Mouse (Mus musculus) heart, embryonic 10.5 days (tissue): ENCODE data around the gene Xirp1. TPM values are rescaled to one million over a fixed set of nuclear protein-coding genes. Genes with fewer than 3 reads are reported as not detected.
A peak's percentile ranks its signal among the peaks of the same experiment; 100 is the strongest.

Experiments
- DNase-seq: peaks from one replicate; pipeline ENCODE4 v3.0.0-alpha.2; 2017; ENCODE audit warnings: low spot score
- H3K27ac ChIP-seq: fragments of 300-500 bp; sonication (generic); 2 replicates; pipeline ENCODE4 v1.5.1; 2016; ENCODE audit warnings: mild to moderate bottlenecking
- H3K27me3 ChIP-seq: fragments of 300-500 bp; sonication (generic); 2 replicates; pipeline ENCODE4 v1.6.1; 2016; ENCODE audit warnings: mild to moderate bottlenecking; ENCODE audit not compliant: poor library complexity, insufficient read depth, severe bottlenecking
- H3K36me3 ChIP-seq: fragments of 300-500 bp; sonication (generic); 2 replicates; pipeline ENCODE4 v1.6.1; 2016; ENCODE audit warnings: mild to moderate bottlenecking, moderate library complexity
- H3K4me1 ChIP-seq: fragments of 300-500 bp; sonication (generic); 2 replicates; pipeline ENCODE4 v1.6.1; 2016; ENCODE audit warnings: mild to moderate bottlenecking
- H3K4me3 ChIP-seq: fragments of 300-500 bp; sonication (generic); 2 replicates; pipeline ENCODE4 v1.5.1; 2016; ENCODE audit warnings: mild to moderate bottlenecking, moderate library complexity
- H3K9me3 ChIP-seq: fragments of 300-500 bp; sonication (generic); 2 replicates; pipeline ENCODE4 v1.6.1; 2016; ENCODE audit warnings: mild to moderate bottlenecking, moderate library complexity
- WGBS: fragments of 180-500 bp; shearing (Covaris S2); methylation state at CpG from one replicate; pipeline ENCODE4 v1.1.7; 2016; 5-methylcytosine and 5-hydroxymethylcytosine counted together
- polyA plus RNA-seq: library from polyadenylated mRNA; unstranded; fragments of >200 nt; fragmentation: Nextera tagmentation; extraction: Ambion mirVana; gene quantifications from 2 replicates; pipeline ENCODE4 v1.2.1, GENCODE M21; 2016

The Xirp1 gene
- polyA plus RNA-seq, 1 experiment from 2014 or later = 41.1 TPM

DNA sequence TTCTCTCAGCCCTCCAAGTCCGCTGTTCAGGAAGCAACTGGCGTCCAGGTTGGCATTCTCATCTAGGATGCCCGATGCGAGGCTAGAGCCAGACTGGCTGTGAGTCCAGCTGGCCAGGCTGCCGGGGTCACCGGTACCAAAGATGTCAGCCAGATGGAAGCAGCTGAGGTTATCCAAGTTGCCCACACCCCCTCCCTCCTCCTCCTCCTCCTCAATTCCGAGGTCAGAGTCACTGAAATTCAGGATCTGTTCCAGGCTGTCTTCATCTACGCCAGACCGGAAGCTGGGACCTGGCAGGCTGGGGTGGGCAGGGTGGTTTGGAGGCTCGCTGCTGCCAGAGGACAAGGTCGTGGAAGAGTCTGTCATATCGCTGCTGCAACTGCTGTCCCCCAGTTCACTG lies 50.8 kb downstream of the Xirp1 start:
- 86% methylated on average over 12 of the region's 12 CpGs for WGBS
- no peak for DNase-seq
- Histone ChIP-seq H3K27ac (no peak overlapping the region), H3K27me3 (no peaks in the 10 kb centered on the region), H3K36me3 (peaks cover 53% of the 10 kb centered on the region), H3K4me3 (no peak overlapping the region), H3K9me3 (no peaks in the 10 kb centered on the region), H3K4me1 (peaks cover 37% of the 10 kb centered on the region)

DNA sequence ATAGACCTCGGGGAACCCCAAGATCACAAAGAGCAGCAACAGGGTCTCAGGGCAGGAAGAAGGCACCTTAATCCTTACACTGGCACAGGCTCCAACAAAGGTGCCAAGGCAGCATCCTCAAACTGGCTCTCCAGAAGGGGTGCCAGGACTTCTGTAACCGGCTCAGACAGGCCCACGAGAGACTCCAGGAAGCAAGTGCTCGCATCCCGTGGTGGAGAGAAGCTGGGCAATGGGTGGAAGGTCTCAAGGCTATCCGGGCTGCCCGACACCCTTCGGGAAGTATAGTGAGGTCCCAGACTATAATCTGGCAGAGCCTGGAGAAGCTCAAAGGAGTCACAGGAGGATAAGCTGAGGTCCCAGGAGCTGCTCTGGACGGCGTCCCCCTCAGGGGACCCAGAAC lies 51.2 kb downstream of the Xirp1 start:
- no peaks in the 10 kb centered on the region for H3K9me3 ChIP-seq
- H3K4me1 ChIP-seq = peaks cover 37% of the 10 kb centered on the region
- H3K4me3 ChIP-seq = no peak overlapping the region
- DNase-seq = no peak
- peaks cover 53% of the 10 kb centered on the region for H3K36me3 ChIP-seq
- no peaks in the 10 kb centered on the region for H3K27me3 ChIP-seq
- 92% methylated on average over 10 of the region's 10 CpGs for WGBS
- no peak overlapping the region for H3K27ac ChIP-seq

DNA sequence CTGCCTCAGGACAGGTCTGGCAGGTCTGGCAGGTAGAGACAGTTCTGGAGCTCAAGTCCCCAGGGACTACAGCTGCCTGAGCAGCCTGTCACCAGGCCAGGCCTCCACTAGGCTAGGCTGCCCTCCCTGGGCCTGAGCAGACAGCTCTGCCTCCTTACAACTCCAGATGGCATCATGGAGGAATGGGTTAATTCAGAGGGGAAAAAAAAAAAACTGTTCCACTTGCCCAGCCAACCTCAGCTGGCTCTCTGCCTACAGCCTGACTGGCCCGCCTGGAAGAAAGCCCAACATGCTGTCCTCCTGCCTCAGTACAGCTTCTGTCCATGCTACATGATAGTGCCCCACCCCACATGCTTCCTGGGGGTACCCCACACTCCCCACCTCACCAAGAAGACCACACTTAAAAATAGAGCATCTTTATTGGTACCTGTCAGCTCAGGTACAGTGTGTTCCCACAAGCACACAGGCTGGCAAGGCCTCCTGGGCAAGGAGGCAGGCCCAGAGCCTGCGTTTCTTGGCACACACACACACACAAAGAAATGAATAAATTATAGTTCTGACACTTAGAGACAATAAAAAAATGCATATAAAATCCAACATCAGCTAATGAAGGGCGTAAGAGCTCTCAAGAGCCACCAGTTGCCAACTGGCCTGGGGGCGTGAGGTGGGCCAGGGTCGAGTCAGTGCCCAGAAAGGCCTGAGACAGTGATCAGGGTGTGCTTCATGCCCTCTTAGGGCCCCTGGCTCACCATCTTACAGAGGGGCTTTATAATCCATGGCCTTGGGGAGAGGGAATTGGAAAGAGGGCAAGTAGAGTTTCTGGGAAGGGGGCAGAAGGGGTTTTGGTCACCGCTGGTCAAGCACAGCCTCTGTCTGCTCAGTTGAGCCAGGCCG lies 52.4 kb downstream of the Xirp1 start:
- H3K27ac ChIP-seq = 0 out of 2 replicates have a peak overlapping the region, but pooled peaks have one; percentile 52
- WGBS = 83% methylated on average over 7 of the region's 7 CpGs
- no peak for DNase-seq
- no peak overlapping the region for H3K4me3 ChIP-seq
- peaks cover 47% of the 10 kb centered on the region for H3K36me3 ChIP-seq
- peaks cover 27% of the 10 kb centered on the region for H3K4me1 ChIP-seq
- no peaks in the 10 kb centered on the region for H3K27me3 ChIP-seq
- H3K9me3 ChIP-seq = no peaks in the 10 kb centered on the region

DNA sequence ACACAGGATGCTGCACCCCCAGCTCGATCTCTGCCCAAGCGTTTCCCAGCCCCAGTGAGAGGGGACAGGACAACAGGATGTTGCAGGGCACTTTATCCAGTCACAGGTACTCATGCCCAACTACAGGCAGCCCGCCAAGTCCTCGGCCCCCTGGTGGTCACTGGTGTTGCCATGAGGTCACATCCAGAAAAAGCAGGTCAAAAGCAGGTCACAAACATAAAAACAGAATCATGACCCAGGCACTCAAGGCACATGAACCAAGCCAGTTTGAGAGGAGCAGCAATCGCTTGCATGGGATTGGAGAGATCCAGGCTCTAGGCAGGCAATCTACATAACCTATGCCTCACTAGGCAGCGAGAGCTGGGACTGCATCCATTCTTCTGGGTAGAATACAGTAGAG lies 53.2 kb downstream of the Xirp1 start:
- Histone ChIP-seq H3K27me3 (no peaks in the 10 kb centered on the region), H3K4me1 (peaks cover 27% of the 10 kb centered on the region), H3K9me3 (no peaks in the 10 kb centered on the region), H3K36me3 (peaks cover 45% of the 10 kb centered on the region), H3K4me3 (no peak overlapping the region), H3K27ac (0 out of 2 replicates have a peak overlapping the region, but pooled peaks have one; percentile 52)
- no peak for DNase-seq
- WGBS = 38% methylated on average over 6 of the region's 6 CpGs

DNA sequence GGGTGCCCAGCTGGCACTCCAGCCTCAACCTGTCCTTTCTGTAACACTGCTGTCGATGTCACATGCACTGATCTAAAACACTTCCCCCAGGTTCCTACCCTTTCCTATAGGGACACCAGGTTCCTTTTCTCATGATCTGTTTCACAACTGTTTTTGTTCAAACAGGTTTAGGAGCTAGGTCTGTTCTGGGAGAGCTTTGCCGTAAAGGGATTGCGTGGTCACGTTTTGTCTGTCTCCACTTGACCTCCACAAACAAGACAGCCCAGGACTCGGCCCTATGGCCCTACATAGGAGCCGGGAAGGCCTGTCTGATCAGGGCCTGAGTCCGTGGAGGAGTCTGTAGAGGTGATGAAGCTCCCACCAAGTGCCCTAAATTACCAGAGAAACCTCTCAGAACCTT lies 53.6 kb downstream of the Xirp1 start:
- Histone ChIP-seq H3K27me3 (no peaks in the 10 kb centered on the region), H3K9me3 (no peaks in the 10 kb centered on the region), H3K4me3 (no peak overlapping the region), H3K27ac (0 out of 2 replicates have a peak overlapping the region, but pooled peaks have one; percentile 52), H3K36me3 (peaks cover 41% of the 10 kb centered on the region), H3K4me1 (peaks cover 27% of the 10 kb centered on the region)
- 74% methylated on average over 7 of the region's 7 CpGs for WGBS
- DNase-seq = no peak

DNA sequence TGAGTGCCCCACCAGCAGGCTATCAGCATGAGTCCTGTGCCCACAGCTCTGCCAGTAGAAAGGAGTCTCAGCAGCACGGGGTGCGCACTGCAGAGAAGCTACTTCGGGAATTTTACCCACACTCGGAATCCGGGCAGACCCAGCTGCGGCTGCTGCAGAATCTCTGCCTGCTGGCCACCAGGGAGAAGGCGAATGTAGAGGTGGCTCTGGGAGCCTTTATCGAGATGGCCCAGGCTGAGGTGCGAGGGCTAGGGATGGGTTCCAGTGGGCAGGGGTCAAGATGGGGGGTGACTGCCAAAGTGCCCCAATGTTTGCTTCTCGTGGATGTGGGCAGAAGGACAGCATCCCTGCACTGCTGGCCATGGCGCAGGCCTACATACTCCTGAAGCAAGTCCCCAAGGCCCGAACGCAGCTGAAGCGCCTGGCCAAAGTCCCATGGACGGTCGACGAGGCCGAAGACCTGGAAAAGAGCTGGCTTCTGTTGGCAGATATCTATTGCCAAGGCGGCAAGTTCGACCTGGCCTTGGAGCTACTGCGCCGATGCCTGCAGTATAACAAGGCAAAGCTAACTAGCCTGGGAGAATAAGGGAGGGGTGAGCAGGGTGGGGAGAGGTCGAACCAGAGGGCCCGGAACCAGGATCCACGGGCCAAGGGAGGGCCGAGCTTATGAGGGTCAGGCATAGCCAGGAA lies 57.0 kb downstream of the Xirp1 start:
- Histone ChIP-seq H3K27me3 (peaks cover 9% of the 10 kb centered on the region; the same call in 1 of the 2 replicates), H3K4me3 (no peak overlapping the region), H3K27ac (0 out of 2 replicates have a peak overlapping the region, but pooled peaks have one; percentile 25), H3K4me1 (peaks cover 46% of the 10 kb centered on the region), H3K36me3 (peaks cover 7% of the 10 kb centered on the region), H3K9me3 (no peaks in the 10 kb centered on the region)
- WGBS = 80% methylated on average over 26 of the region's 26 CpGs
- no peak for DNase-seq

DNA sequence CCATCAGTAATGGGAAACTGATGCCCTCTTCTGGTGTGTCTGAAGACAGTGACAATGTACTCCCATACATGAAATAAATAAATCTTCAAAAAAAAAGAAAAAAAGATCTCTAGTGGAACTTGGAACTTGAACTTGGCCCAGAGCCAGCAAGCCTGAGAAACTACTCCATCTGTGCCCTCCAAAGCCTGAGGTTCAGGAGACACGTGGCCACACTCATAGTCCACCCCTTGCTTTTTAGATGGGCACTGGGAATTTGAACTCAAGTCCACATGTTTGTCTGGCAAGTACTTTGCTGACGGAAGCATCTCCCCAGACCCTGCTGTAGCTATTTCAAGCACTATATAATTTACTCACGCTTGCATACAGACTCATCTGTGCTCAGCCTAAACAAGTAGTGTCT lies 58.2 kb downstream of the Xirp1 start:
- peaks cover 9% of the 10 kb centered on the region; the same call in 1 of the 2 replicates for H3K27me3 ChIP-seq

DNA sequence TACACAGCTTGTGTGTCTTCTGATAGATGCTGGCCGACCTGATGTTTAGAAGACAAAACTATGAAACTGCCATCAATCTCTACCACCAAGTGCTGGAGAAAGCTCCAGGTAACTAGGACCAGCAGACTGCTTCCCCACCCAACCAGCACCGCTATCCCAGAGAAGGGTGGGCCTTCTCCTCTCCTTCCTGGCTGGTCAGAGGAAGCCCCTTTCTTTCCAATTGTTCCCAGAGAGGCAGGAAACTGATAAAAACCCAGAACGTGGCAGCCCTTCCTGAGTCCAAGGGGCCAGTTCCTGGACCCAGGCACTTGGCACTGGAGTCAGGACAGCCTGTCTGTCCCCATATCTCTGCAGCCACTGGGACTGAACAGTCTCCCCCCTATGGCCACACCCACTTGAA lies 59.2 kb downstream of the Xirp1 start:
- no peaks in the 10 kb centered on the region for H3K9me3 ChIP-seq
- peaks cover 31% of the 10 kb centered on the region for H3K4me1 ChIP-seq
- H3K27ac ChIP-seq = peak overlapping the region; percentile 67
- WGBS = 57% methylated on average over 3 of the region's 3 CpGs
- peak overlapping the region; percentile 25; the same call in 1 of the 2 replicates for H3K4me3 ChIP-seq
- H3K36me3 ChIP-seq = no peaks in the 10 kb centered on the region
- DNase-seq = no peak
- H3K27me3 ChIP-seq = peaks cover 9% of the 10 kb centered on the region; the same call in 1 of the 2 replicates

More for the DNA sequence above, 58.2 kb downstream of the Xirp1 start:
- H3K27ac ChIP-seq = 0 out of 2 replicates have a peak overlapping the region, but pooled peaks have one; percentile 25
- WGBS = 74% methylated on average over 3 of the region's 3 CpGs
- H3K4me3 ChIP-seq = no peak overlapping the region
- no peaks in the 10 kb centered on the region for H3K9me3 ChIP-seq
- no peak for DNase-seq
- peaks cover 34% of the 10 kb centered on the region for H3K4me1 ChIP-seq
- H3K36me3 ChIP-seq = no peaks in the 10 kb centered on the region

Other genes starting within 250 kb of the Xirp1 start
- 0.05 and 0.06 TPM in 2 replicates for gene Scn11a, start 198.1 kb downstream of the Xirp1 start, polyA plus RNA-seq
- gene Wdr48, start 128.7 kb downstream of the Xirp1 start, polyA plus RNA-seq = 49.8 and 53.2 TPM in 2 replicates
- gene Gorasp1, start 86.0 kb downstream of the Xirp1 start, polyA plus RNA-seq = 26.5 and 26.8 TPM in 2 replicates
- 0.28 and 0.48 TPM in 2 replicates for gene Ttc21a, start 86.0 kb downstream of the Xirp1 start, polyA plus RNA-seq
- gene Csrnp1, start 38.9 kb downstream of the Xirp1 start, polyA plus RNA-seq = 7.5 and 8.0 TPM in 2 replicates
- 1.1 and 4.1 TPM in 2 replicates for gene Cx3cr1, start 46.3 kb upstream of the Xirp1 start, polyA plus RNA-seq
- gene Ccr8, start 68.5 kb upstream of the Xirp1 start, polyA plus RNA-seq = not detected in 2 replicates
- gene Slc25a38, start 86.8 kb upstream of the Xirp1 start, polyA plus RNA-seq = 39.8 and 42.1 TPM in 2 replicates
- gene Rpsa, start 104.1 kb upstream of the Xirp1 start, polyA plus RNA-seq = 1,047 and 1,189 TPM in 2 replicates
- gene Mobp, start 126.1 kb upstream of the Xirp1 start, polyA plus RNA-seq = not detected in 2 replicates